Mouse (Mus musculus) midbrain, embryonic 16.5 days (tissue): ENCODE measurements around the gene Slc6a4. TPM values are rescaled to one million over a fixed set of nuclear protein-coding genes. Genes with fewer than 3 reads are reported as not detected.
A peak's percentile ranks its signal among the peaks of the same experiment; 100 is the strongest.

Source experiments
- ATAC-seq: fragments of 200-750 bp; cut with Nextera tagmentation; 2 replicates; pipeline ENCODE4 v1.8.0; 2017; ENCODE audit warnings: moderate TSS enrichment
- H3K27ac ChIP-seq: fragments of 300-500 bp; sonication (generic); 2 replicates; pipeline ENCODE4 v1.5.1; 2014; ENCODE audit warnings: mild to moderate bottlenecking, low read length, mixed read lengths
- H3K27me3 ChIP-seq: fragments of 300-500 bp; sonication (generic); 2 replicates; pipeline ENCODE4 v1.6.1; 2014; ENCODE audit warnings: low read depth, low read length, mixed read lengths; ENCODE audit not compliant: control insufficient read depth, insufficient read depth
- H3K36me3 ChIP-seq: fragments of 300-500 bp; sonication (generic); 2 replicates; pipeline ENCODE4 v1.6.1; 2014; ENCODE audit warnings: mild to moderate bottlenecking, low read length, moderate library complexity, mixed read lengths; ENCODE audit not compliant: control insufficient read depth, insufficient read depth
- H3K4me1 ChIP-seq: fragments of 300-500 bp; sonication (generic); 2 replicates; pipeline ENCODE4 v1.6.1; 2014; ENCODE audit warnings: mild to moderate bottlenecking, low read length, mixed read lengths; ENCODE audit not compliant: control insufficient read depth, insufficient read depth
- H3K4me2 ChIP-seq: fragments of 300-500 bp; sonication (generic); 2 replicates; pipeline ENCODE4 v1.6.1; 2014; ENCODE audit warnings: mild to moderate bottlenecking, low read length, mixed read lengths
- H3K4me3 ChIP-seq: fragments of 300-500 bp; sonication (generic); 2 replicates; pipeline ENCODE4 v1.5.1; 2014; ENCODE audit warnings: low read depth, mild to moderate bottlenecking, low read length, moderate library complexity, mixed read lengths
- H3K9ac ChIP-seq: fragments of 300-500 bp; sonication (generic); 2 replicates; pipeline ENCODE4 v1.6.1; 2014; ENCODE audit warnings: low read depth, low read length, mixed read lengths
- H3K9me3 ChIP-seq: fragments of 300-500 bp; sonication (generic); replicated peaks from 2 replicates; pipeline ENCODE4 v1.6.1; 2014; ENCODE audit warnings: mild to moderate bottlenecking, low read length, mixed read lengths; ENCODE audit not compliant: control insufficient read depth, poor library complexity, severe bottlenecking
- WGBS: fragments of 180-500 bp; shearing (Covaris S2); extraction: QIAGEN DNeasy Blood & Tissue Kit; methylation state at CpG from one replicate; pipeline ENCODE4 v1.1.7; 2014; 5-methylcytosine and 5-hydroxymethylcytosine counted together
- polyA plus RNA-seq: library from polyadenylated mRNA; unstranded; fragments of >200 nt; fragmentation: Nextera tagmentation; extraction: Ambion mirVana; gene quantifications from 2 replicates; pipeline ENCODE4 v1.2.1, GENCODE M21; 2015

The Slc6a4 gene
- polyA plus RNA-seq, 1 experiment from 2014 or later = 10.9 TPM

DNA sequence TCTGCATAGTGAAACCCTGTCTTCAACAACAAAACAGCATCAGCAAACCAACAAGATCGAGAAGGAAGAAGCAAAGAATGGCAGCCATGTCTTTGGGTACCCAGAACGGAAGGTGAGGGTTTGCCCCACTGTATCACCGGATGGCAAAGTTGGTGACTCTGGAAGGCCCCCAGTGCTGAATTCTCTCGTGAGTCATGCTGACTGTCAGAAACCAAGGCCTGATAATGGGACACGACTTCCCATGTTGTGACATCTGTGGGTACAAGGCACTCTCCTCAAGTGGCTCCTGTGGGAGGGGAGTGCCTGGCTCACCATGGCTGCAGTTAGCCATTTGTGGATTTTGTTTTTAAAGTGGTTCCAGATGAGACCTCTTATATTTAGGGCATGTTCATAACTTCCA, 7.6 kb upstream of the Slc6a4 start:
- Histone ChIP-seq H3K36me3 (peaks cover 16% of the 10 kb centered on the region), H3K9ac (no peak overlapping the region), H3K27me3 (no peaks in the 10 kb centered on the region), H3K4me2 (no peak overlapping the region), H3K4me1 (no peaks in the 10 kb centered on the region), H3K4me3 (no peak overlapping the region), H3K27ac (no peak overlapping the region), H3K9me3 (no peaks in the 10 kb centered on the region)
- ATAC-seq = no peak
- WGBS = 80% methylated on average over 5 of the region's 5 CpGs

DNA sequence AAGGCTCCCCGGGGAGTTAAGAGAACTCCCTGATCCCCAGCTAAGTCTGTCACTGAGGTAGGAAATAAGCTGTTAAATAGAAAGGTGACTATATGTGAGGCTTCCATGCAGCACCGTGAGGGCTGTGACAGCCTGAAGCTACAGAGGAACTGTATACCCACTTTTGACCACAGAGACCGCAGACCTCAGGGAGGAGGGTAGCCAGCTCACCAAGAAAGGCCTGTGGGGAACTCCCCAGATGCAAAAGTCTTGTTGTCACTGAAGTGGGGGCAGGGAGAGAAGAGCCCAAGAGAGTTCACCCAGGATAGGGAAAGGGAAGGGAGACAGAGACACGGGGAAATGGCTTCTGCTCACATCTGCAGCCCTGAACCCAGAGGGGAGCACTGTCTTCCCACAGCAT, 5.5 kb upstream of the Slc6a4 start:
- ATAC-seq = no peak
- Histone ChIP-seq H3K9ac (no peak overlapping the region), H3K4me3 (no peak overlapping the region), H3K27me3 (peaks cover 12% of the 10 kb centered on the region), H3K27ac (no peak overlapping the region), H3K9me3 (no peaks in the 10 kb centered on the region), H3K4me2 (no peak overlapping the region), H3K4me1 (peaks cover 2% of the 10 kb centered on the region; the same call in 1 of the 2 replicates), H3K36me3 (0 out of 2 replicates have a peak, but pooled peaks cover 4% of the 10 kb centered on the region)
- 31% methylated on average over 4 of the region's 4 CpGs for WGBS

DNA sequence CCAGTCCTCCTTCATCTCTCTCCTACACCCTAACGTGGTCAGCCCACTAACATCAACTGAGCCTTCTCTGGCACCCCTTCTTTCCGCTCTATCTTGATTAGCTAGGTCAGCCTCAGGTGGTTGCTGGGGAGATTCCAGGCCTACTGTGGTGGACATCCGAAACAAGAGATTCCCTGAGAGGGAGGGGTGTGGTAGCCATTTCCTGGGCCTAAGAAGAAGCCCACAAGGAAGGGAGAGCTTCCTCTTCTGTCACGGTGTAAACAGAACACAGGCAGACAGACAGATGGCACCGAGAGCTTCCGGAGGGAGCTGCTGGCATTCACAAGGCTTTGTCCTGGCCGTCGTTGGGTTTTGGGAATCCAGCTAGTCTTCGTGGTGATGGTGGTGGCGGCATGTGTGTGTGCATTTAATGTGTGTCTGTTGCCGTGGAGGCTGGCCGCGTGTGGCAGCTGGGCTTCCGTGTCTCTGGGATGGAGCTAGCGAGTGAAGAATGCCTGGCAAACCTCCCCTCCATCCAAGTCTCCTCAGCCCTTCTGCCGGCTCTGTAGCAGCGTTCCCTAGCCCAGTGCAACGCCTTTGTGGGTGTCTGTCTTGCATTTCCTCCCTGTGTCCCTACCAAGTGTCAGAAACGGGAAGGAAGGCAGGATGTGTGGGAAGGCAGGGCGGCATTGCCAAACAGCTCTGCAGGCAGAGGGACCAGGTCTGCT, 2.3 kb upstream of the Slc6a4 start:
- Histone ChIP-seq H3K27ac (no peak overlapping the region), H3K4me3 (no peak overlapping the region), H3K4me1 (peaks cover 14% of the 10 kb centered on the region), H3K36me3 (no peaks in the 10 kb centered on the region), H3K9me3 (no peaks in the 10 kb centered on the region), H3K4me2 (no peak overlapping the region), H3K9ac (0 out of 2 replicates have a peak overlapping the region, but pooled peaks have one; percentile 10), H3K27me3 (peaks cover 39% of the 10 kb centered on the region)
- no peak for ATAC-seq
- 61% methylated on average over 20 of the region's 20 CpGs for WGBS

DNA sequence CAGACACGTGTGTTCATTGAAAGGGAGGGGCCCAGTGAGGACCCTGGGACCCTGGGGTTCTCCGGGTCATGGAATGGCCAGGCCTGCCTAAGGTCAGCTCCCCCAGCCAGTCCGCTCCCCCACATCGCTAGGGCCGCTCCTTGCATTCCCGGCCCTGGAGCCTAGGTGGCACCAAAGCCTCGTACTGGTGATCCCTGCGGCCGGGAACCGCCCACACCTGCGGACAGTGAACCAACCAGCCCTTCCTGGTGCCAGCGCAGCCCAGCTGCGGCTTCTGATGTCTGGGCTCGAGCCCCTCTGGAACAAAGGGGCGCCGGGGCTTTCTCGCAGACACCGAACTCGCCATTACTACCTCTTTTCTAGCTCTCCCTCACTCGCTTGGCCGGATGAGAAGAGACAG, 1.1 kb upstream of the Slc6a4 start:
- H3K27me3 ChIP-seq = peaks cover 45% of the 10 kb centered on the region
- H3K9ac ChIP-seq = peak overlapping the region; percentile 40
- no peaks in the 10 kb centered on the region for H3K36me3 ChIP-seq
- peaks cover 14% of the 10 kb centered on the region for H3K4me1 ChIP-seq
- no peaks in the 10 kb centered on the region for H3K9me3 ChIP-seq
- H3K4me3 ChIP-seq = peak overlapping the region; percentile 44
- H3K4me2 ChIP-seq = peak overlapping the region; percentile 75
- no peak overlapping the region for H3K27ac ChIP-seq
- ATAC-seq = peak; percentile 86
- under 1% methylated on average over 19 of the region's 21 CpGs for WGBS

DNA sequence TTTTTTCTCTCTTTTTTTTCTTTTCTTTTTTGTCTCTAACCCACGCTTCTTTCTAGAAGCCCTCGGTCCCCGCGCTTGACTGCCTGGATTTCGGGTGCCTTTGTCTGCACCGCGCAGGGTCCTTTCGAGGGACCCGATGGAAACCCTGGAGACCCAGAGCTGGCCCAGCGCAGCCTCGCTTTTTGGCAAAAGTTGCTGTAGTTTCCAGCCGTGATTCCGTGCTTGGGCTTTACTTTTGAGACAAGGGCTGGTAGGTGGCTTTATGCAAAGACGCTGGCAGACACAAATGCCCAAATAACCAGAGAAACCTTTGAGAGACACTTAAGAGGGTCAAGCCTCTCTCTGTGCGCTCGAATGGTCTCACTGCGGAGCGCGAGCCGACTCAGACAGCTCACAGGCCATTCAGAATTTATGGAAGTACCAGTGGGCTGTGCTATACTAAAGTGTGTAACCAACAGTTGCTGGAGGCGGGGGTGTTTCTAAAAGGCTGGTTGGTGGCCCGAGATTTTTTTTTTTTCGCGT, 363 bp downstream of the Slc6a4 start:
- peak overlapping the region; percentile 75 for H3K4me2 ChIP-seq
- H3K27ac ChIP-seq = no peak overlapping the region
- WGBS = 8% methylated on average over 24 of the region's 24 CpGs
- ATAC-seq = no peak
- H3K4me1 ChIP-seq = peaks cover 14% of the 10 kb centered on the region
- no peaks in the 10 kb centered on the region for H3K9me3 ChIP-seq
- no peaks in the 10 kb centered on the region for H3K36me3 ChIP-seq
- peak overlapping the region; percentile 44 for H3K4me3 ChIP-seq
- H3K27me3 ChIP-seq = peaks cover 45% of the 10 kb centered on the region
- peak overlapping the region; percentile 50 for H3K9ac ChIP-seq

DNA sequence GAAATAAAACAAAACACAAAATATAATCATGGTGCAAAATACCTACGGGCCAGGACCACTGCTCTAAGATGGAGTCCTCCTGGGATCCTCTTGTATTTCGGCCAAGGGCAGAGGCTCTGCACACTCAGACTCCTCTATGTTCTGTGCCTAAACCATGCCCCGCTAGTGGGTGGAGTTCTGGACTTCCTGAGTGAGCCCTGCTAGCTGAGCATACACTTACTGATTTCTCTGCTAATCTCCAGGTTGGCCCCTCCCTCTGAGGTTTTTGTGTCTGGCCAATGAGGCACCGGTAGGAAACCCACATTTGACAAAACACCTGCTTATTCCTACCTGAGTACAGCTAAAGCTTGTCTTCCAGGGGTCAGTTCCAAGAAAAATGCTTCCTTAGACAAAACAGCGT, 2.3 kb downstream of the Slc6a4 start:
- Histone ChIP-seq H3K27ac (no peak overlapping the region), H3K4me1 (peaks cover 14% of the 10 kb centered on the region), H3K9me3 (no peaks in the 10 kb centered on the region), H3K4me2 (no peak overlapping the region), H3K27me3 (peaks cover 45% of the 10 kb centered on the region), H3K4me3 (no peak overlapping the region), H3K36me3 (no peaks in the 10 kb centered on the region), H3K9ac (no peak overlapping the region)
- no peak for ATAC-seq
- 63% methylated on average over 5 of the region's 5 CpGs for WGBS

DNA sequence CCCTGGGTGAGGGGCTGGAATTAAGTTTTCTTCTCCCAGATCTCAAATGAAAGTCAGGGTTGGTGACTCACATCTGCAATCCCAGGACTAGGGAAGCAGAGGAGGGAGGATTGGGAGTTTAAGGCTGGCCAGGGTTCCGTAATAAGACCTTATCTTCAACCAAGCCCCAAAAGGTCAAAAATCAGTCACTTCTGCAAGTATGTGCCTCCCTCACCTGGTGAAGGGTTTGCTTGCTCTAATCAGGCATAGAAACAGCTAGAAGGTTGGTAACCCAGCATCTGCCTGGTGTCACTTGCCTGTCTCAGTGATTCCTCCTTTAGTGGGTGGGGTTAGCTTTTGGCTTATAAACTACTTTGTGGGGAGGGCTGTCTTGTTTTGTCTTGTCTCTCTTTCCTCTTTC, 4.0 kb downstream of the Slc6a4 start:
- Histone ChIP-seq H3K4me1 (peaks cover 14% of the 10 kb centered on the region), H3K27ac (no peak overlapping the region), H3K4me2 (no peak overlapping the region), H3K36me3 (no peaks in the 10 kb centered on the region), H3K9ac (no peak overlapping the region), H3K4me3 (no peak overlapping the region), H3K9me3 (no peaks in the 10 kb centered on the region), H3K27me3 (peaks cover 33% of the 10 kb centered on the region)
- WGBS = 80% methylated on average over 1 of the region's 1 CpGs
- ATAC-seq = no peak

DNA sequence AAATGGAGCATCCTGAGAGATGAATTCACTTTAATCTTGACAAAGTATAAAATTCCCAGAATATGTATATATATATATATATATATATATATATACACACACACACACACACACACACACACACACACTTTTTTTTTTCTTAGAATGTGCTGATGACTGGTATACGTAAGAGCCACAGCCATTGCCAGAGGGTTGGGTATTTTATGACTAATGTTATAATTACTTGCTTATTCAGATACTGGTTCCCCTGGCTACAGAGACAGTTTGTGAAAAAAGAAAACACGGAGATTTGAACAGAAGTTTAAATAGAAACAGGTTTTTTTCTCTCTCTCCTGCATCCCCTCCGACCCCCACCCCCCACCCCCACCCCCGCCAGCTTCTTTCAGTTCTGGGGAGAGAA, 7.5 kb downstream of the Slc6a4 start:
- no peaks in the 10 kb centered on the region for H3K9me3 ChIP-seq
- H3K36me3 ChIP-seq = no peaks in the 10 kb centered on the region
- H3K9ac ChIP-seq = no peak overlapping the region
- no peak overlapping the region for H3K4me3 ChIP-seq
- 76% methylated on average over 4 of the region's 4 CpGs for WGBS
- peaks cover 8% of the 10 kb centered on the region for H3K27me3 ChIP-seq
- H3K4me1 ChIP-seq = no peaks in the 10 kb centered on the region
- no peak overlapping the region for H3K27ac ChIP-seq
- no peak overlapping the region for H3K4me2 ChIP-seq
- no peak for ATAC-seq

DNA sequence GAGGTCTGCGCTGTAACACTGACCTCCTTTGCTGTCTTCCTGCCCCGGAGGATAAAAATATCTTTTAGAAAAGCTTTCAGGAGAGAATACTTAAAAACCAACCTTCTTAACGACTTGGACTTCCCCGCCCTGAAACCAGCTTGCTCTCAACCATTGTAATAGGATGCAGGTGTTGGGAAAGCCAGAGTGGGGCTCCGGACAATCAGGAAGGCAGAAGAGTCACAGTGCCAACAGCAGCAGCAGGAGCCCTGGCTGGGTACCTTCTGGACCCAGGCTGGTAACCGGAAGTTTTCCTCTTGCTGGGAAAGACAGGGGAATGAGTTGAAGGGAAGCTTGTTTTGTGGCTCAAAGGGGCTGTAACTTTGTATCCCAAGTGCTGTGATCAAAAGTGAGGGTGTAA, 8.2 kb downstream of the Slc6a4 start:
- ATAC-seq = no peak
- Histone ChIP-seq H3K4me1 (no peaks in the 10 kb centered on the region), H3K27me3 (0 out of 2 replicates have a peak, but pooled peaks cover under 1% of the 10 kb centered on the region), H3K9me3 (no peaks in the 10 kb centered on the region), H3K4me3 (no peak overlapping the region), H3K27ac (no peak overlapping the region), H3K36me3 (no peaks in the 10 kb centered on the region), H3K4me2 (no peak overlapping the region), H3K9ac (0 out of 2 replicates have a peak overlapping the region, but pooled peaks have one; percentile 6)
- WGBS = 60% methylated on average over 6 of the region's 6 CpGs
